Mouse (Mus musculus) forebrain, embryonic 14.5 days (tissue): Measurements from ENCODE around the gene Zfp618. TPM values are rescaled to one million over a fixed set of nuclear protein-coding genes. Genes with fewer than 3 reads are reported as not detected.

Experiments
- ATAC-seq: fragments of 200-750 bp; cut with Nextera tagmentation; 2 replicates; pipeline ENCODE4 v1.8.0; 2017; ENCODE audit warnings: mild to moderate bottlenecking, moderate library complexity
- DNase-seq: peaks from one replicate; pipeline ENCODE4 v3.0.0-alpha.2; 2015; ENCODE audit warnings: low spot score
- H3K27ac ChIP-seq: fragments of 300-500 bp; sonication (generic); 2 replicates; pipeline ENCODE4 v1.5.1; 2014; ENCODE audit warnings: low read depth, mild to moderate bottlenecking, control low read depth, low read length, moderate library complexity
- H3K27me3 ChIP-seq: fragments of 300-500 bp; sonication (generic); replicated peaks from 2 replicates; pipeline ENCODE4 v1.6.1; 2014; ENCODE audit warnings: low read length, control low read depth, mixed read lengths; ENCODE audit not compliant: control insufficient read depth, insufficient read depth
- H3K36me3 ChIP-seq: fragments of 300-500 bp; sonication (generic); 2 replicates; pipeline ENCODE4 v1.6.1; 2014; ENCODE audit warnings: low read length, control low read depth; ENCODE audit not compliant: control insufficient read depth, insufficient read depth
- H3K4me1 ChIP-seq: fragments of 300-500 bp; sonication (generic); 2 replicates; pipeline ENCODE4 v1.6.1; 2014; ENCODE audit warnings: antibody characterized with exemption, low read length, control low read depth; ENCODE audit not compliant: control insufficient read depth, insufficient read depth
- H3K4me2 ChIP-seq: fragments of 300-500 bp; sonication (generic); 2 replicates; pipeline ENCODE4 v1.6.1; 2014; ENCODE audit warnings: mild to moderate bottlenecking, control low read depth, low read length
- H3K4me3 ChIP-seq: fragments of 300-500 bp; sonication (generic); 2 replicates; pipeline ENCODE4 v1.5.1; 2014; ENCODE audit warnings: low read depth, low read length, control low read depth
- H3K9ac ChIP-seq: fragments of 300-500 bp; sonication (generic); 2 replicates; pipeline ENCODE4 v1.6.1; 2014; ENCODE audit warnings: mild to moderate bottlenecking, low read length, control low read depth, moderate library complexity
- H3K9me3 ChIP-seq: fragments of 300-500 bp; sonication (generic); replicated peaks from 2 replicates; pipeline ENCODE4 v1.6.1; 2016; ENCODE audit warnings: low read length, control low read depth, mixed read lengths; ENCODE audit not compliant: control insufficient read depth
- WGBS: fragments of 180-500 bp; shearing (Covaris S2); extraction: QIAGEN DNeasy Blood & Tissue Kit; methylation state at CpG from one replicate; pipeline ENCODE4 v1.1.7; 2014; 5-methylcytosine and 5-hydroxymethylcytosine counted together
- polyA plus RNA-seq: library from polyadenylated mRNA; unstranded; fragments of >200 nt; fragmentation: Nextera tagmentation; extraction: Ambion mirVana; gene quantifications from 2 replicates; pipeline ENCODE4 v1.2.1, GENCODE M21; 2014

The Zfp618 gene
- 14.9 and 16.3 TPM in 2 replicates for polyA plus RNA-seq

GRCm38 (mm10) chr4:62965497-62966302 is at the start of gene Zfp618:
Zfp618 (plus strand) TSS chr4:62965573.
- H3K27me3 ChIP-seq = no peaks in the 10 kb centered on the region
- peak; percentile 76 for ATAC-seq
- peak; percentile 76 for DNase-seq
- no peaks in the 10 kb centered on the region for H3K9me3 ChIP-seq
- H3K4me2 ChIP-seq = peak within 1 kb of the TSS; percentile 70
- peak within 1 kb of the TSS; percentile 81 for H3K4me3 ChIP-seq
- peak within 1 kb of the TSS; percentile 99 for H3K9ac ChIP-seq
- WGBS = under 1% methylated on average over 35 of the region's 86 CpGs
- no peaks in the 10 kb centered on the region for H3K36me3 ChIP-seq
- no peaks in the 10 kb centered on the region for H3K4me1 ChIP-seq
- peak within 1 kb of the TSS; percentile 88 for H3K27ac ChIP-seq

GRCm38 (mm10) chr4:62917056-62917455 is 48.3 kb upstream of the Zfp618 start:
- H3K9ac ChIP-seq = no peak overlapping the region
- H3K27ac ChIP-seq = no peak overlapping the region
- H3K4me1 ChIP-seq = no peaks in the 10 kb centered on the region
- no peaks in the 10 kb centered on the region for H3K9me3 ChIP-seq
- no peaks in the 10 kb centered on the region for H3K36me3 ChIP-seq
- 83% methylated on average over 8 of the region's 8 CpGs for WGBS
- no peak overlapping the region for H3K4me3 ChIP-seq
- H3K4me2 ChIP-seq = no peak overlapping the region
- H3K27me3 ChIP-seq = no peaks in the 10 kb centered on the region
- DNase-seq (no peak), ATAC-seq (no peak)

DNA sequence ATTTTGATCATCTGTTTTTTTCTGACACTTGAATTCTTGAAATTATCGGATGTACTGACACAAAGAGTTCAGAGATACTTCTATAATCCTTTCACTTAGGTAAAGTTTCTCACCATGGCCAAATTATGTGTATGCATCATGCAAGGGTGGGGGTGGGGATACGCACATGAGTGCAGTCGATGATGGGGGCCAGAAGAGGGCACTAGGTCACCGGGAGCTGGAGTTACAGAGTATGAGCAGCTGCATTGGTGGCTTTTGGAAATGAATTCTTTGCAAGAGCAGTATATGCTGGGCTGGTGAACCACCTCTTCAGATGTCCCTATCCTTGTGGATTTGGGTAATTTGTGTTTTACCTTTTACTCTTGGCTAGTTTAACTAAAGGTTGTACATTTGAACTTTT is 31.6 kb upstream of the Zfp618 start:
- Histone ChIP-seq H3K9me3 (no peaks in the 10 kb centered on the region), H3K27ac (no peak overlapping the region), H3K36me3 (no peaks in the 10 kb centered on the region), H3K27me3 (no peaks in the 10 kb centered on the region), H3K4me2 (no peak overlapping the region), H3K4me1 (no peaks in the 10 kb centered on the region; the same call in 1 of the 2 replicates), H3K4me3 (no peak overlapping the region), H3K9ac (no peak overlapping the region)
- no peak for DNase-seq
- no peak for ATAC-seq
- WGBS = 89% methylated on average over 4 of the region's 4 CpGs

GRCm38 (mm10) chr4:62935589-62936218 is 29.7 kb upstream of the Zfp618 start:
- ATAC-seq (no peak), DNase-seq (no peak)
- Histone ChIP-seq H3K4me3 (no peak overlapping the region), H3K36me3 (no peaks in the 10 kb centered on the region), H3K9ac (no peak overlapping the region), H3K4me2 (no peak overlapping the region), H3K27me3 (no peaks in the 10 kb centered on the region), H3K9me3 (no peaks in the 10 kb centered on the region), H3K27ac (no peak overlapping the region), H3K4me1 (no peaks in the 10 kb centered on the region; the same call in 1 of the 2 replicates)
- 79% methylated on average over 11 of the region's 11 CpGs for WGBS

- Histone ChIP-seq H3K4me2 (no peak overlapping the region), H3K27ac (no peak overlapping the region), H3K36me3 (no peaks in the 10 kb centered on the region), H3K9me3 (no peaks in the 10 kb centered on the region), H3K9ac (no peak overlapping the region), H3K4me1 (no peaks in the 10 kb centered on the region), H3K27me3 (no peaks in the 10 kb centered on the region), H3K4me3 (no peak overlapping the region)
- 44% methylated on average over 14 of the region's 14 CpGs for WGBS
- DNase-seq (peak; percentile 86), ATAC-seq (peak; percentile 84; the same call in 1 of the 2 replicates)
Observed at GRCm38 (mm10) chr4:62941961-62942892, 23.1 kb upstream of the Zfp618 start.

GRCm38 (mm10) chr4:62944326-62944879 is 21.0 kb upstream of the Zfp618 start:
- WGBS = 71% methylated on average over 4 of the region's 4 CpGs
- Histone ChIP-seq H3K4me2 (no peak overlapping the region), H3K27me3 (no peaks in the 10 kb centered on the region), H3K36me3 (no peaks in the 10 kb centered on the region), H3K4me1 (no peaks in the 10 kb centered on the region), H3K4me3 (no peak overlapping the region), H3K9me3 (no peaks in the 10 kb centered on the region), H3K9ac (no peak overlapping the region), H3K27ac (no peak overlapping the region)
- ATAC-seq = 0 out of 2 replicates have a peak, but pooled peaks have one; percentile 20
- DNase-seq = no peak

- Histone ChIP-seq H3K4me3 (no peak overlapping the region), H3K9me3 (no peaks in the 10 kb centered on the region), H3K36me3 (no peaks in the 10 kb centered on the region), H3K4me1 (no peaks in the 10 kb centered on the region), H3K27ac (no peak overlapping the region), H3K9ac (no peak overlapping the region), H3K27me3 (no peaks in the 10 kb centered on the region), H3K4me2 (no peak overlapping the region)
- ATAC-seq (no peak), DNase-seq (no peak)
- WGBS = 77% methylated on average over 4 of the region's 4 CpGs
Observed at GRCm38 (mm10) chr4:62963806-62964205, 1.6 kb upstream of the Zfp618 start.

GRCm38 (mm10) chr4:62964844-62965496 is 403 bp upstream of the Zfp618 start:
- Histone ChIP-seq H3K4me3 (peak overlapping the region; percentile 81), H3K27ac (peak overlapping the region; percentile 88), H3K36me3 (no peaks in the 10 kb centered on the region), H3K9me3 (no peaks in the 10 kb centered on the region), H3K4me2 (peak overlapping the region; percentile 70), H3K4me1 (no peaks in the 10 kb centered on the region), H3K27me3 (no peaks in the 10 kb centered on the region), H3K9ac (peak overlapping the region; percentile 99)
- ATAC-seq (peak; percentile 70), DNase-seq (peak; percentile 44)
- WGBS = 2% methylated on average over 33 of the region's 52 CpGs
